Mouse (Mus musculus): ENCODE data around the gene Hspb2.

Hspb2 gene

DNA sequence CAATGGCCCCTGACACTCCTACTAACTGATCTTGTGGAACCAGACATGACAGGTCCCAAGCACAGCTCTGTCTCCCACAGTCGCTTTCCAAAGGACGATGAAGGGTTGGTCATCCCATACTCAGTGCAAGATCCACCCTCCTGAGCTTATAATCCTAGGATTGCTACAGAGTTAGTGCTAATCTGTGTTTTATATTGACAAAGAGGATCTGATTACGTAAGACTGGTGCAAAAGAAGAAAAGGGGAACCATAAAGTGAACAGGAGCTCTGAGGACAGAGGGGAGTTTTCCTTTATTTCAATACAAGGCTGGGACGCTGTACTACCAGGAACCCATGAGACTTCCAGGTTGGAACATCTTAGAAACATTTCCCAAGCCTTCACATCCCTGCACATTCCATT is 40.8 kb downstream of the Hspb2 start:
- no peak for DNase-seq (ENCODE audit: low spot score in 2 of 2)

DNA sequence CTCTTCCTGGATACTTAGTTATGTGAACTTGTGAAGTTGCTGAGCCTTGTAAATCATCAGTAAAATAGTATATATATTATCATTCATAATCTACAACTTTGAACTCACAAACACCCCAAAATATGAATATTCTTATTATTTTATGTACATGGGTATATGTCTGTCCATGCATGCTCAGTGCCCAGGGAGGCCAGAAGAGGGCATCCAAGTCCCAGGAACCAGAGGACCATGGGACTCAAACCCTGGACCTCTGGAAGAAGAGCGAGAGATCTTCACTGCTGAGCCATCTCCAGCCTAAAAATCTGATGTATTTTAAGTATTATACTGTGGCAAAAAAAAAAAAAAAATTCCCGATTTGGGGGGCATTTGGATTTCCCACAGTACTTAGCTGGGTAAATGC is 43.0 kb downstream of the Hspb2 start:
- no peak for DNase-seq (ENCODE audit: low spot score in 2 of 2)

DNA sequence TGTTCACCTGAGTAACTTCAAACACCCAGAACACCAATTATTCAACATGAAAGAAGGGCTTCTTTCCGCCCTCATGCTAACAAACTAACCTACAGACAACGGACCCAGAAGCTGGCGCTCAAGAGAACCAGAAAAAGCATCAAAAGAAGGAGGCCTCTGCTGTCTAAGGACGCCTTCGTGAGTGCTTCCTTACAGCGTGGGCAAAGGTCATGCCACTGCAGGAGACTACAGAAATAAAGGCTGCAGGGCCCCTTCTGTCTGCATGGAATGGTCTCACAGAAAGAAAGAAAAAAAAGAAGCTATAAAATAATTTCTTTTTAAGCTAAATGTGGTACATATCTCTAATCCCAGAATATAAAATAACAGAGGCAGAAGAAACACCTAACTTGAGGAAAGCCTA is 47.2 kb downstream of the Hspb2 start:
- DNase-seq (ENCODE audit: low spot score in 2 of 2), result no peak
